Mouse (Mus musculus): Measurements from ENCODE around the gene Aicda. TPM values are rescaled to one million over a fixed set of nuclear protein-coding genes. Genes with fewer than 3 reads are reported as not detected.
"Not testable (repeated sequence)": the region's sequence is repeated elsewhere in the genome, so short reads cannot be mapped to it uniquely, and the experiment has no call there.

The Aicda gene
- total RNA-seq (2021) = not detected
- long read RNA-seq, experiment 1 = 0 reads
- long read RNA-seq, experiment 2 = 0 reads

- DNase-seq = no peak
- intact Hi-C loops (cut with DNase I) = no loop called here
These were observed at the start of gene Aicda for GRCm38 (mm10) chr6:122553606-122554005. TSS of gene Aicda (plus strand) at chr6:122553801.

GRCm38 (mm10) chr6:122505041-122505440, 48.6 kb upstream of the Aicda start:
- intact Hi-C loops (cut with DNase I) = no loop called here
- no peak for DNase-seq

GRCm38 (mm10) chr6:122505545-122505944, 48.1 kb upstream of the Aicda start, which contains the start of gene Mfap5:
TSS of gene Mfap5 (plus strand) at chr6:122505845.
- intact Hi-C loops (cut with DNase I) = no loop called here

GRCm38 (mm10) chr6:122508494-122508893, 45.1 kb upstream of the Aicda start:
- intact Hi-C loops (cut with DNase I) = no loop called here
- peak; percentile 79 for DNase-seq

More at GRCm38 (mm10) chr6:122505545-122505944, 48.1 kb upstream of the Aicda start, which contains the start of gene Mfap5:
- DNase-seq = no peak

GRCm38 (mm10) chr6:122512914-122513878, 40.4 kb upstream of the Aicda start:
- intact Hi-C loops (cut with DNase I) = no loop called here
- peak in 1 of 2 experiments; percentile 30 for DNase-seq

- no peak for DNase-seq
- intact Hi-C loops (cut with DNase I) = no loop called here
These were observed 39.3 kb upstream of the Aicda start for GRCm38 (mm10) chr6:122514312-122514711.

GRCm38 (mm10) chr6:122515762-122516161, 37.8 kb upstream of the Aicda start:
- intact Hi-C loops (cut with DNase I) = loop anchor here (5.0 kb wide), 1 partner anchor 113 kb away; no protein-coding TSS in a partner anchor
- not testable (repeated sequence) for DNase-seq

GRCm38 (mm10) chr6:122517668-122518067, 35.9 kb upstream of the Aicda start:
- DNase-seq = peak; percentile 35 to 46
- intact Hi-C loops (cut with DNase I) = loop anchor here (2.0 to 5.0 kb wide), 2 partner anchors 21 to 115 kb away; no protein-coding TSS in a partner anchor

- DNase-seq = peak in 1 of 2 experiments; percentile 26
- intact Hi-C loops (cut with DNase I) = loop anchor here (2.0 to 5.0 kb wide), 2 partner anchors 23 to 117 kb away; no protein-coding TSS in a partner anchor
These were observed 34.2 kb upstream of the Aicda start for GRCm38 (mm10) chr6:122519384-122519783.

GRCm38 (mm10) chr6:122522595-122522994, 31.0 kb upstream of the Aicda start:
- intact Hi-C loops (cut with DNase I) = no loop called here
- DNase-seq = no peak

GRCm38 (mm10) chr6:122523289-122523688, 30.3 kb upstream of the Aicda start:
- intact Hi-C loops (cut with DNase I) = no loop called here
- no peak for DNase-seq

GRCm38 (mm10) chr6:122527596-122527995, 26.0 kb upstream of the Aicda start:
- no peak for DNase-seq
- intact Hi-C loops (cut with DNase I) = no loop called here

GRCm38 (mm10) chr6:122528136-122528535, 25.5 kb upstream of the Aicda start:
- intact Hi-C loops (cut with DNase I) = no loop called here
- no peak for DNase-seq

- intact Hi-C loops (cut with DNase I) = no loop called here
- DNase-seq = no peak
These were observed 22.0 kb upstream of the Aicda start for GRCm38 (mm10) chr6:122531466-122532174.

- peak in 1 of 2 experiments; percentile 5 for DNase-seq
- intact Hi-C loops (cut with DNase I) = no loop called here
These were observed 20.7 kb upstream of the Aicda start for GRCm38 (mm10) chr6:122532883-122533302.

GRCm38 (mm10) chr6:122534032-122534431, 19.6 kb upstream of the Aicda start:
- intact Hi-C loops (cut with DNase I) = no loop called here
- no peak for DNase-seq

- no peak for DNase-seq
- intact Hi-C loops (cut with DNase I) = no loop called here
These were observed 14.0 kb upstream of the Aicda start for GRCm38 (mm10) chr6:122539564-122539963.

GRCm38 (mm10) chr6:122542459-122542858, 11.1 kb upstream of the Aicda start:
- intact Hi-C loops (cut with DNase I); DNase-seq: not testable (repeated sequence)

GRCm38 (mm10) chr6:122543574-122543973, 10.0 kb upstream of the Aicda start:
- no peak for DNase-seq
- intact Hi-C loops (cut with DNase I) = no loop called here

GRCm38 (mm10) chr6:122544672-122545071, 8.9 kb upstream of the Aicda start:
- DNase-seq = no peak
- intact Hi-C loops (cut with DNase I) = no loop called here

All from heart, postnatal 14 days (tissue).